Mouse (Mus musculus): Measurements from ENCODE around the gene Hbb-bh1. TPM values are rescaled to one million over a fixed set of nuclear protein-coding genes. Genes with fewer than 3 reads are reported as not detected.
"Not testable (repeated sequence)": the region's sequence is repeated elsewhere in the genome, so short reads cannot be mapped to it uniquely, and the experiment has no call there.

Gene Hbb-bh1
- total RNA-seq (2021) = not detected
- long read RNA-seq, experiment 1 = 0 reads
- long read RNA-seq, experiment 2 = 0 reads

GRCm38 (mm10) chr7:103843034-103843433, at the start of gene Hbb-bh1:
Gene Hbb-bh1 (minus strand): TSS chr7:103843164.
- no peak for DNase-seq

- no peak for DNase-seq
Measured at GRCm38 (mm10) chr7:103886152-103886551, 43.2 kb upstream of the Hbb-bh1 start, which contains the start of gene Olfr66. Gene Olfr66 (minus strand): TSS chr7:103886252.

DNA sequence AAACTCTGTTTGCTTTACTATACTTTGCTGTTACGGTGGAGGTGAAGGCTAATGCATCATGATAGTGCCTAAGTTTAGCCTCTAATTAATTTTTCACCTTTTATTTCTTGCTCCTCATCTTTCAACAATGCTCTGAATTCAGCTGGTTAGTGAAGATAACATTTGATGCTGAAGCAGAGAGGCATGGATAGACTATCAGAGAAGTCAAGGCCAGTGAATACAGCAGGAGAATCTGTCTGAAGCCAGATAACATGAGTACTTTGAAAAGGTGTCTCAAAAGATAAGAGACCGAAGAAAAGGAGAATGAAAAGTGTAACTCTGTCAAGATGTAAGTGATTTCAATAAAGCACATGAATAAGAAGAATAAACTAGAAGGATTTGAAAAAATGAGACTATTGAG, 34.1 kb upstream of the Hbb-bh1 start:
- no peak for DNase-seq

DNA sequence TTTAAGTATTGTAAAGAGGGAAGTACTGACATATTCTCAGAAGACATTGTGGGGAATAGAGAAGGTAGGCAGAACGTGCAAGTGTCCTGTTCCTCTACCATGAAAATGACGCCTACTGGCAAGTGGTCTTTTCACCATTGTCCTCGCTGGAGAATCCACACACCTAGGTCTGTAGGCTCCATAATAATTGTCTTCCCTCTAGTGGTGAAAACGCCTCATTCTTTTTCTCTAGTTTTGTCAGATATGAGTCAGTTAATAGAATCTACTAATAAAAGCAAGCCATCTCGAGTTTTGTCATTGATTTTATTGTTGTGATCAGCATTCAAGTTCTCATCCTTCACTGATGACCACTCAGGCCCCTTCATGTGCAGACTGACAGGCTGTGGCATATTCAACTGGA, 31.5 kb upstream of the Hbb-bh1 start:
- no peak for DNase-seq

DNA sequence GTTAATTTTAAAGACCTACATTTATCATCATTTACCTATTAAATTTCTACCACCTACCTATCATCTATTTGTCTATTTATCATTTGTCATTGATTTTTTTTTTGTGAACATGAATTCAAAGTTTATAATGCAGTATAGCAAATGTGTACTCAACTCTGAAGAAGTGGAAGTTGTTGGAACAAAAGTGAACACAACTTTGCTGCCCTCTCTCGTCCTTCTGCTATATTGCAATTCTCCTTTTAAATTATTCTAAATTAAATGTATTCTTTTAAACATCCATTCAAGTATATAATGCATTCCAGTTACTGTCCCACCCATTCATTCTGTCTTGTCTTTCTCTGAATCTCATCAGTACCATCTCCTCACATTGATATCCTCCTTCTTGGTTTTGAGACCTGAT, 30.1 kb upstream of the Hbb-bh1 start:
- no peak for DNase-seq

DNA sequence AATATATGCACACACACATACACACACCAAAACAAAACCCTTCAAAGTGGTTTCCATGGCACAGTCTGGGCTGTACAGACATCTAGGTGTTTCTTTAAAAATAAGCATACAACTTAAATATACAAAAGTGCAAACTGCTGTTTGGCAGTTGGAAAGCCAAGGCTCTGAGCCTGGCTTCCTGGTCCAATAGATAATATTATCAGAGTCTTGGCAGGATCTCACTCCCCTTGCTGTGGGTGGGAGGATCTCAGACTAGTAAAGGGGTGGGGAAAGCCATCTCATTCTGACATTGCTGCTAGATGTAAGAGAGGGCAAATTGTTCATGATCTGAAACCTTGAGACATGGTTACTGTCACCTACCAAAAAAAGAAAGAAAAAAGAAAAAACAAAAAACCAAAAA, 27.7 kb upstream of the Hbb-bh1 start:
- no peak for DNase-seq

DNA sequence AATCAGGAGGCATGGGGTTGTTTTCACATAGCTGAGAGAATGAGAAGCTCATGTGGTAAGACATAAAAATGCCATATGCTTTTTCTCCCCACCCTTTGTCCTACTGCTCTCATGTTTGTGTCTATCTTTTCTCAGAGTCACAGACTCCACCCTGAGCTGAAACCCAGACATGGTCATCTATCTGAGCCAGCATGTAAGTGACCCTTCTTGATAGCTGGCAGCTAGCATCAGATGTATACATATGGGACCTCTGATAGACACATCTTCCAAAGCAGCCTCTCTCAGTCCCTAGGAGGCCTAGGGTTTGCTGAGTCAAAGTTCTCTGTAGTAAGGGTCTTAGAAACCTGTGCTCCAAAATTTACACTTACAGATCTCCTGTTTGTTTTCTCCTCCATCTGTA, 22.8 kb upstream of the Hbb-bh1 start:
- no peak for DNase-seq

GRCm38 (mm10) chr7:103861531-103861930, 18.6 kb upstream of the Hbb-bh1 start:
- no peak for DNase-seq

DNA sequence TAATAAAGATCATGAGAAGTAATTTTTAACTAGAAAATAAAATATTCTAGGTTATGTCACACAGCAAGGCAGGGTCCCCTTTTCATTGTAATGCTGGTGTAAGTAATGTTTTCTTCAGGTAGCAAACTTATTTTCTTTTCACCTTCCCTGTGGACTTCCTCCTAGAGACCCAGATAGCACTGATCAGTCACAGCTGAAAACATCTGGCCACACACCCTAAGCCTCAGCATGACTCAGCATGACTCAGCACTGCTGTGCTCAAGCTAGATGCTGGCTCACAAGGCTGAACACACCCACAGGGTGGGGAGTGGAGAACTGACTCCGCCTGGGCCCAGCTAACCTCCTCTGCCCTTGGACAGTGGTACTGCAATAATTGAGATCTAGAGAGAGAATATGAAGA, 17.9 kb upstream of the Hbb-bh1 start:
- DNase-seq = peak; percentile 54

- DNase-seq = no peak
Measured at GRCm38 (mm10) chr7:103859076-103859475, 16.1 kb upstream of the Hbb-bh1 start.

- DNase-seq = no peak
Measured at GRCm38 (mm10) chr7:103854669-103855068, 11.7 kb upstream of the Hbb-bh1 start.

GRCm38 (mm10) chr7:103853090-103853489, 10.1 kb upstream of the Hbb-bh1 start, which contains the start of gene Hbb-y:
Gene Hbb-y (minus strand): TSS chr7:103853216.
- no peak for DNase-seq

DNA sequence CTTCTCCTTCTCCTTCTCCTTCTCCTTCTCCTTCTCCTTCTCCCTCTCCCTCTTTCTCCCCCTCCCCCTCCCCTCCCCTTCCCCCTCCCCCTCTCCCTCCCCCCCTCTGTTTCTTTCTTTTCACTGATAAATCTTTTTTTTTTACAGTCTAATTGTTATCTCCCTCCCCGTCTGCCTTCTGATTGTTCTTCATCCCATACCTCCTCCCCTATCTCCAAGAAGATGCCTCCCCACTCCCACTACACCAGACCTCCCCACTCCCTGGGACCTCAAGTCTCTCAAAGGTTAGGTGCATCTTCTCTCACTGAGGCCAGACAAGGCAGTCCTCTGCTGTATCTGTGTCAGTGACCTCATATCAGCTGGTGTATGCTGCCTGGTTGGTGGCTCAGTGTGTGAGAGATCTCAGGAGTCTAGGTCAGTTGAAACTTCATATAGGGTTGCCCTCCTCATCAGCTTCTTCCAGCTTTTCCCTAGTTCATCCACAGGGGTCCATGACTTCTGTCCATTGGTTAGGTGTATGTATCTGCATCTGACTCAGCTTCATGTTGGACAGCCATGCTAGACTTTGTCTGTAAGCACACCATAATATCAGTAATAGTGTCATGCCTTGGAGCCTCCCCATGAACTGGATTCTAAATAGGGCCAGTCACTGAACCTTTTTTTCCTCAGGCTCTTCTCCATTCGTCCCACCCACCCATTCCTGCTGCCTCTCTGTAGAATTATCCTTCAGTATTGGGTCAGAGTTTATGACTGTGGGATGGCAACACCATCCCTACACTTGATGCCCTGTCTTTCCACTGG, 1.8 kb upstream of the Hbb-bh1 start:
- no peak for DNase-seq

GRCm38 (mm10) chr7:103840268-103840667, 2.7 kb downstream of the Hbb-bh1 start, which contains the start of gene Hbb-bh2:
Gene Hbb-bh2 (minus strand): TSS chr7:103840520.
- no peak for DNase-seq

DNA sequence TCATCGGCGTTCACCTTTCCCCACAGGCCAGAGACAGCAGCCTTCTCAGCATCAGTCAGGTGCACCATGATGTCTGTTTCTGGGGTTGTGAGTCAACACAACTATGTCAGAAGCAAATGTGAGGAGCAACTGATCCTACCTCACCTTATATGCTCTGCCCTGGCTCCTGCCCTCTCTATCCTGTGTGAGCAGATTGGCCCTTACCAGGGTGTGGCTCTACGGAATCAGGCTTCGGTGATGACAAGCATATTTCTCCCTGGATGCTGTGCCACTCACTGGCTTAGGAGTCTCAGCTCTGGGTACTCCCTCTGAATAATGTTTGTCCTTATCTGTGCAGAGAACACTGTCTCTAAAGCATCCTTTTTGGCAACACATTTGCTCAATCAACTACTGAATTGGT, 15.2 kb downstream of the Hbb-bh1 start, which contains the start of gene Hbb-bs:
TSS of gene Hbb-bs (minus strand) at position 289 of the 400 bp plus-strand sequence.
- no peak for DNase-seq

GRCm38 (mm10) chr7:103827139-103827538, 15.8 kb downstream of the Hbb-bh1 start:
- not testable (repeated sequence) for DNase-seq

DNA sequence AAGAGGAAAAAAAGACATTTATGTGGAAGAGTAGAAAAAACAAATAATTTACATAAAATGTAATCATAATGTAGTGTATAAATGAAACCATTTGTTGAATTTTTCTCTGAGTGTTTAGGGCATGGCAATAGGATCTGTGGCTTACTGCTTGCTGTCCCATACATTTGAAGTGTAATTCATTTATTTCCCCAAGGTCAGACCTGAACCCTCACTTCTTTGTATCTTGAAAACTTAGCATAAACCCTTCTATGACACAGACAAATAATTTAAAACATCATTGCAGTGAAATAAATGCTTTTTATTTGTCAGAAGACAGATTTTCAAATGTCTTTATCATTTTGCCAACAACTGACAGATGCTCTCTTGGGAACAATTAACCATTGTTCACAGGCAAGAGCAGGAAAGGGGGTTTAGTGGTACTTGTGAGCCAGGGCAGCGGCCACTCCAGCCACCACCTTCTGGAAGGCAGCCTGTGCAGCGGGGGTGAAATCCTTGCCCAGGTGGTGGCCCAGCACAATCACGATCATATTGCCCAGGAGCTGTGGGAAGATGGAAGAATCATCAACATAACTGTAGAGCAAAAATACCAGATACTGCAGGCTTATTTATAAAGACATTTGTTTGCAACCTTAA, 16.6 kb downstream of the Hbb-bh1 start:
- no peak for DNase-seq

DNA sequence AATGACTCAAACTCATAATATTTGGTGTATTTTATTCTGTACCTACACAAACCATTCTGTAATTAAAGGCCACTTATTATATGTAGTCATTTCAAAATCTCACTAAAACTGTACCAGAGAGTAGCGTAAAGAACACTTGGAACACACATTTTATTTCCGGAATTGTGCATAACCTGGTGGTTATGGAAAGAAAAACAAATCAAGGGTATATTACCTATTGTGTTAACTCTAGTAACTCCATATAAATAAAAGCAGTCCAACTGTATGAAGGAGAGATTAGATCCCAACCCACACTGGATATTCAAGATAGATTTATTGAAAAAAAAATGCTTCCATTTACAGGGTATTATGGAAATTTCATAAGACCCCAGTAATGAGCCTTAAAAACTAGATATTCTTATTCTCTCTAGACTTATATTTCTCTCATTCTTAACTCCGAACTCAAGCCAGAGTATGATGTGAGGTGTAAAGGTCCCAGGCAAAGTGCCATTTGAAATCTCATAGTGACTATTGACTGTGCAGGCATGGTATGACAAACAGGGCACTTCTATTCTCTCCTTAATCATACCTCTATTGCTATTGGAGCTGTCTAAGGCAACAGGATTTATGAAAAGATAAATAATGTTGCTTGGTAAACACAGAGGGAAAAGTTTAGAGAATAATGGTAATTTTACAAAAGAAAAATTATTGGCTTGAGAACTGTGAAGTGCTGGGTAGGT, 17.3 kb downstream of the Hbb-bh1 start:
- DNase-seq = no peak

DNA sequence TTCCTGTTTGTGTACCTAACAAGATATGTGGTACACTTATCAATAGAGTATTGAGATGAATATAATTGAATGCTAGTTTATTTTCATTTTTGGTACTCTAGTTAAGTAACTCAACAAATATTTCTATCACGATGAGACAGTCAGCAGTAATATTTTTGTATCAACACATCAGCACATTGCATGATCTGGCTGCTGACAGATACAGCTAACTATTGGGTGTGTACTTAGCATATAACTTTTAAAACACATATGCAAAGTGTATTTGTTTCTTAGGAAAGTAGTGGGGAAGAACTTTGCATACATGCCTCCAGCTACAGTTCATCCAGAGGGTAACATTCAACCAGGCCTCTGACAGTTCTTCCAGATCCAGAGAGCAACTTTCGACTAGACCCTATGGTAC, 18.4 kb downstream of the Hbb-bh1 start:
- DNase-seq = no peak

DNA sequence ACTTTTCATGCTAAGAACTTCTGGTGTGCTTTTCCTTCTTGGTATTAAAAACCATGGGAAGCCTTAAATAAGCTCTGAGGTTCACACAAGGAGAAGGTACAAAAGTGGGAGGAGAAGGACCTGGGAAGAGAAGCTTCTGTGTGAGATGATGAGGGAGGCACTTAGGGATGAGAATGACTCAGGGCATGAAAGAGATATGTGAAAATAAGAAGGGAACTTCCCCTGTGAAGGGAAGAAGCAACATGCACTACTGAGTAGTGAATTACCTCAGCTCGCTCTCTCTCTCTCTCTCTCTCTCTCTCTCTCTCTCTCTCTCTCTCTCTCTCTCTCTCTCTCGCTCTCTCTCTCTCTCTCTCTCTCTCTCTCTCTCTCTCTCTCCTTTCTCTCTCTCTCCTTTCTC, 27.9 kb downstream of the Hbb-bh1 start:
- not testable (repeated sequence) for DNase-seq

- DNase-seq = no peak
Measured at GRCm38 (mm10) chr7:103813766-103814165, 29.2 kb downstream of the Hbb-bh1 start, which contains the start of gene Hbb-bt. Gene Hbb-bt (minus strand): TSS chr7:103813996.

DNA sequence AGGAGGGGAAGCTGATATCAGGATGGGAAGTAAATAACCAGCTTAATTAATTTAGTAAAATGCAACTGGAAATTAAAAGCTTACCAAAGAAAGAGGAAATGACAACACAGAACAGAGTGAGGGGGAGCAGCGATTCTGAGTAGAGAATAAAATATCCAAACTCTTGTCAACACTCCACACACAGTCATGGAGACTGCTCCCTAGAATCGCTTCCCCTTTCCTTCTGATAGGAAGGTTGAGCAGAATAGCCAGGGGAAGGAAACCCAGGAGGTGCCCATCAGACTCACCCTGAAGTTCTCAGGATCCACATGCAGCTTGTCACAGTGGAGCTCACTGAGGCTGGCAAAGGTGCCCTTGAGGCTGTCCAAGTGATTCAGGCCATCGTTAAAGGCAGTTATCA, 29.8 kb downstream of the Hbb-bh1 start:
- DNase-seq = not testable (repeated sequence)

DNA sequence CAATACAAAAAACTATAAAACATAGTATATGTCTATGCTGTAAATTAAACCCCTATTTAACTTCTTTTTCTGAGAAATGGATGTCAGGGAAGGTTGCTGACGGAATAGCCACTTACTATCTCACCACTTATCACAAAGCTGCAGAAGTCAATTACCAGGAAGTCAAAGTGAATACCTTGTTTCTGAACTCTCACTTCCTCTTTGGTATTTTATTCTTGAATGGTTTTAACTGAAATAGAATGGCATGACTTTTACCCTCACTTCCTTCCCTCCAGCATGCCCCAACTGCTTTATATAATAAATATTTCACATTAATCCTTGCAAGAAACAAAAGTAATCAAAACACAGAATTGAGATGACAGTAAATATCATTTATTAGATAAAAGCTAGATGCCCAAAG, 30.8 kb downstream of the Hbb-bh1 start:
- no peak for DNase-seq

Data from adrenal gland, postnatal 10 days (tissue).